Mouse (Mus musculus) G1E (cell line): Measurements from ENCODE around the gene Srsf9. TPM values are rescaled to one million over a fixed set of nuclear protein-coding genes. Genes with fewer than 3 reads are reported as not detected.
"Not testable (repeated sequence)": the region's sequence is repeated elsewhere in the genome, so short reads cannot be mapped to it uniquely, and the experiment has no call there.

ENCODE experiments used
- ATAC-seq: 2 replicates; pipeline ENCODE4 v1.8.0; 2016; ENCODE audit warnings: mild to moderate bottlenecking; ENCODE audit not compliant: insufficient number of reproducible peaks, poor library complexity, low FRiP score, severe bottlenecking; ENCODE audit errors: extremely low read depth
- DNase-seq: peaks from one replicate; pipeline ENCODE4 v3.0.0; 2012; ENCODE audit warnings: low spot score
- H3K27me3 ChIP-seq: 2 replicates; pipeline ENCODE4 v1.6.1; 2012; ENCODE audit warnings: mild to moderate bottlenecking, low read length, inconsistent platforms; ENCODE audit not compliant: insufficient read depth
- H3K36me3 ChIP-seq: replicated peaks from 2 replicates; pipeline ENCODE3; 2012; ENCODE audit warnings: mild to moderate bottlenecking, inconsistent platforms
- H3K4me1 ChIP-seq: 2 replicates; pipeline ENCODE4 v1.6.1; 2012; ENCODE audit warnings: low read depth, low read length, inconsistent platforms, mixed read lengths; ENCODE audit not compliant: insufficient read depth
- H3K4me3 ChIP-seq: 2 replicates; pipeline ENCODE4 v1.5.1; 2012; ENCODE audit warnings: low read depth, mild to moderate bottlenecking, inconsistent platforms, low read length, moderate library complexity, mixed read lengths
- H3K9me3 ChIP-seq: replicated peaks from 2 replicates; pipeline ENCODE4 v1.6.1; 2012; ENCODE audit warnings: inconsistent platforms
- CTCF ChIP-seq: IDR thresholded peaks from 2 replicates; pipeline ENCODE4 v1.5.1; 2012; ENCODE audit warnings: low read depth, low read length, inconsistent platforms, mixed read lengths
- GATA1 ChIP-seq: IDR thresholded peaks from 2 replicates; pipeline ENCODE4 v1.6.1; 2012; ENCODE audit warnings: borderline replicate concordance, low read length, inconsistent platforms, mixed read lengths
- GATA2 ChIP-seq: IDR thresholded peaks from 2 replicates; pipeline ENCODE4 v1.6.1; 2012; ENCODE audit warnings: low read depth, low read length, inconsistent platforms, borderline replicate concordance
- POLR2AphosphoS5 ChIP-seq: IDR thresholded peaks from 2 replicates; pipeline ENCODE4 v1.6.1; 2012; ENCODE audit warnings: low read depth, low read length, inconsistent platforms; ENCODE audit not compliant: insufficient replicate concordance
- TAL1 ChIP-seq: conservative IDR thresholded peaks from 2 replicates; pipeline ENCODE4 v1.6.1; 2012; ENCODE audit warnings: low read depth, low read length, inconsistent platforms, mixed read lengths
- polyA plus RNA-seq: library from polyadenylated mRNA; stranded (reverse); fragments of >175 nt; gene quantifications from 2 replicates; pipeline ENCODE4 v1.2.3, GENCODE M21; 2012
- total RNA-seq, 2 experiments: library from RNA; stranded (forward) in 1 of 2; stranded (reverse) in 1 of 2; fragments of 200-1000 nt in 1 of 2; fragments of >200 nt in 1 of 2; fragmentation: Nextera tagmentation in 1 of 2; gene quantifications; 2 replicates each; pipeline ENCODE4 v1.2.3; 2014 to 2017

The Srsf9 gene
- total and polyA plus RNA-seq, 3 experiments: 47.6 to 114 (median 111) TPM

GRCm38 (mm10) chr5:115375436-115375835 lies 48.5 kb downstream of the Srsf9 start:
- H3K4me1 ChIP-seq: no peaks in the 10 kb centered on the region
- DNase-seq: no peak
- no peak for ATAC-seq
- peaks cover 16% of the 10 kb centered on the region for H3K27me3 ChIP-seq
- H3K36me3 ChIP-seq: no peaks in the 10 kb centered on the region
- no peaks in the 10 kb centered on the region for H3K9me3 ChIP-seq
- TF ChIP-seq CTCF: no peak
- no peak for TF ChIP-seq GATA1
- TF ChIP-seq GATA2: no peak
- no peak for TF ChIP-seq TAL1
- no peak for TF ChIP-seq POLR2AphosphoS5
- no peak overlapping the region for H3K4me3 ChIP-seq

- not testable (repeated sequence) for H3K4me3 ChIP-seq, H3K9me3 ChIP-seq, H3K27me3 ChIP-seq, H3K36me3 ChIP-seq, ATAC-seq, DNase-seq, H3K4me1 ChIP-seq
Observed at GRCm38 (mm10) chr5:115378882-115379281, 51.9 kb downstream of the Srsf9 start.

Other genes with a start within 250 kb of the Srsf9 start
- gene Gm10401, start 228.9 kb upstream of the Srsf9 start, total RNA-seq (2014; fragmentation: Nextera tagmentation): not detected in 2 replicates
- 0.46 and 0.49 TPM in 2 replicates for gene Gm10401, start 228.9 kb upstream of the Srsf9 start, total RNA-seq (2017)
- not detected in 2 replicates for gene Gm10401, start 228.9 kb upstream of the Srsf9 start, polyA plus RNA-seq
- 23.4 and 28.1 TPM in 2 replicates for gene Acads, start 207.8 kb upstream of the Srsf9 start, total RNA-seq (2014; fragmentation: Nextera tagmentation)
- 23.0 and 26.3 TPM in 2 replicates for gene Acads, start 207.8 kb upstream of the Srsf9 start, total RNA-seq (2017)
- 62.6 and 63.4 TPM in 2 replicates for gene Acads, start 207.8 kb upstream of the Srsf9 start, polyA plus RNA-seq
- 12.2 and 12.5 TPM in 2 replicates for gene Unc119b, start 192.2 kb upstream of the Srsf9 start, total RNA-seq (2014; fragmentation: Nextera tagmentation)
- 14.3 and 16.0 TPM in 2 replicates for gene Unc119b, start 192.2 kb upstream of the Srsf9 start, total RNA-seq (2017)
- 32.8 and 32.9 TPM in 2 replicates for gene Unc119b, start 192.2 kb upstream of the Srsf9 start, polyA plus RNA-seq
- gene Mlec, start 169.0 kb upstream of the Srsf9 start, total RNA-seq (2014; fragmentation: Nextera tagmentation): 191 and 201 TPM in 2 replicates
- 198 and 202 TPM in 2 replicates for gene Mlec, start 169.0 kb upstream of the Srsf9 start, total RNA-seq (2017)
- 105 and 119 TPM in 2 replicates for gene Mlec, start 169.0 kb upstream of the Srsf9 start, polyA plus RNA-seq
- not detected in 2 replicates for gene Cabp1, start 132.8 kb upstream of the Srsf9 start, total RNA-seq (2014; fragmentation: Nextera tagmentation)
- gene Cabp1, start 132.8 kb upstream of the Srsf9 start, total RNA-seq (2017): 0.06 and 0.27 TPM in 2 replicates
- not detected in 2 replicates for gene Cabp1, start 132.8 kb upstream of the Srsf9 start, polyA plus RNA-seq
- 24.2 and 25.5 TPM in 2 replicates for gene Pop5, start 91.3 kb upstream of the Srsf9 start, total RNA-seq (2014; fragmentation: Nextera tagmentation)
- 61.2 and 82.5 TPM in 2 replicates for gene Pop5, start 91.3 kb upstream of the Srsf9 start, total RNA-seq (2017)
- 18.6 and 28.3 TPM in 2 replicates for gene Pop5, start 91.3 kb upstream of the Srsf9 start, polyA plus RNA-seq
- gene Rnf10, start 54.3 kb upstream of the Srsf9 start, total RNA-seq (2014; fragmentation: Nextera tagmentation): 59.7 and 87.3 TPM in 2 replicates
- gene Rnf10, start 54.3 kb upstream of the Srsf9 start, total RNA-seq (2017): 56.9 and 57.3 TPM in 2 replicates
- gene Rnf10, start 54.3 kb upstream of the Srsf9 start, polyA plus RNA-seq: 201 and 202 TPM in 2 replicates
- gene Coq5, start 47.5 kb upstream of the Srsf9 start, total RNA-seq (2014; fragmentation: Nextera tagmentation): 41.1 and 42.9 TPM in 2 replicates
- 51.6 and 56.9 TPM in 2 replicates for gene Coq5, start 47.5 kb upstream of the Srsf9 start, total RNA-seq (2017)
- gene Coq5, start 47.5 kb upstream of the Srsf9 start, polyA plus RNA-seq: 23.4 and 25.0 TPM in 2 replicates
- 1,458 and 1,815 TPM in 2 replicates for gene Dynll1, start 26.2 kb upstream of the Srsf9 start, total RNA-seq (2014; fragmentation: Nextera tagmentation)
- gene Dynll1, start 26.2 kb upstream of the Srsf9 start, total RNA-seq (2017): 554 and 587 TPM in 2 replicates
- 445 and 449 TPM in 2 replicates for gene Dynll1, start 26.2 kb upstream of the Srsf9 start, polyA plus RNA-seq
- 90.0 and 96.0 TPM in 2 replicates for gene Gatc, start 14.0 kb downstream of the Srsf9 start, total RNA-seq (2014; fragmentation: Nextera tagmentation)
- gene Gatc, start 14.0 kb downstream of the Srsf9 start, total RNA-seq (2017): 5.6 and 8.6 TPM in 2 replicates
- 11.7 and 13.9 TPM in 2 replicates for gene Gatc, start 14.0 kb downstream of the Srsf9 start, polyA plus RNA-seq
- gene Triap1, start 14.0 kb downstream of the Srsf9 start, total RNA-seq (2014; fragmentation: Nextera tagmentation): 27.8 and 31.8 TPM in 2 replicates
- gene Triap1, start 14.0 kb downstream of the Srsf9 start, total RNA-seq (2017): 45.5 and 47.0 TPM in 2 replicates
- gene Triap1, start 14.0 kb downstream of the Srsf9 start, polyA plus RNA-seq: 5.3 and 14.1 TPM in 2 replicates
- gene Cox6a1, start 21.8 kb downstream of the Srsf9 start, total RNA-seq (2014; fragmentation: Nextera tagmentation): 312 and 362 TPM in 2 replicates
- gene Cox6a1, start 21.8 kb downstream of the Srsf9 start, total RNA-seq (2017): 143 and 153 TPM in 2 replicates
- 1,989 and 2,415 TPM in 2 replicates for gene Cox6a1, start 21.8 kb downstream of the Srsf9 start, polyA plus RNA-seq
- 6.7 and 8.7 TPM in 2 replicates for gene Msi1, start 102.4 kb downstream of the Srsf9 start, total RNA-seq (2014; fragmentation: Nextera tagmentation)
- gene Msi1, start 102.4 kb downstream of the Srsf9 start, total RNA-seq (2017): 0.23 and 0.55 TPM in 2 replicates
- 3.4 and 3.7 TPM in 2 replicates for gene Msi1, start 102.4 kb downstream of the Srsf9 start, polyA plus RNA-seq
- gene Pla2g1b, start 139.1 kb downstream of the Srsf9 start, total RNA-seq (2014; fragmentation: Nextera tagmentation): not detected in 2 replicates
- not detected in 2 replicates for gene Pla2g1b, start 139.1 kb downstream of the Srsf9 start, total RNA-seq (2017)
- 0.18 TPM in 1 of 2 replicates, not detected in the other for gene Pla2g1b, start 139.1 kb downstream of the Srsf9 start, polyA plus RNA-seq
- 27.5 and 29.7 TPM in 2 replicates for gene Sirt4, start 157.5 kb downstream of the Srsf9 start, total RNA-seq (2014; fragmentation: Nextera tagmentation)
- gene Sirt4, start 157.5 kb downstream of the Srsf9 start, total RNA-seq (2017): 9.3 and 14.8 TPM in 2 replicates
- 8.0 and 13.3 TPM in 2 replicates for gene Sirt4, start 157.5 kb downstream of the Srsf9 start, polyA plus RNA-seq
- gene Pxn, start 179.5 kb downstream of the Srsf9 start, total RNA-seq (2014; fragmentation: Nextera tagmentation): 17.8 and 25.8 TPM in 2 replicates
- 12.0 and 14.2 TPM in 2 replicates for gene Pxn, start 179.5 kb downstream of the Srsf9 start, total RNA-seq (2017)
- gene Pxn, start 179.5 kb downstream of the Srsf9 start, polyA plus RNA-seq: 62.9 and 63.3 TPM in 2 replicates
- gene Rplp0, start 232.3 kb downstream of the Srsf9 start, total RNA-seq (2014; fragmentation: Nextera tagmentation): 870 and 980 TPM in 2 replicates
- gene Rplp0, start 232.3 kb downstream of the Srsf9 start, total RNA-seq (2017): 1,362 and 1,673 TPM in 2 replicates
- gene Rplp0, start 232.3 kb downstream of the Srsf9 start, polyA plus RNA-seq: 712 and 915 TPM in 2 replicates
- gene Gcn1l1, start 238.1 kb downstream of the Srsf9 start, total RNA-seq (2014; fragmentation: Nextera tagmentation): 78.5 and 96.0 TPM in 2 replicates
- 44.6 and 45.7 TPM in 2 replicates for gene Gcn1l1, start 238.1 kb downstream of the Srsf9 start, total RNA-seq (2017)
- 137 and 158 TPM in 2 replicates for gene Gcn1l1, start 238.1 kb downstream of the Srsf9 start, polyA plus RNA-seq